Mouse (Mus musculus): ENCODE results near the gene Gm13285.
"Not testable (repeated sequence)": the region's sequence is repeated elsewhere in the genome, so short reads cannot be mapped to it uniquely, and the experiment has no call there.

DNA sequence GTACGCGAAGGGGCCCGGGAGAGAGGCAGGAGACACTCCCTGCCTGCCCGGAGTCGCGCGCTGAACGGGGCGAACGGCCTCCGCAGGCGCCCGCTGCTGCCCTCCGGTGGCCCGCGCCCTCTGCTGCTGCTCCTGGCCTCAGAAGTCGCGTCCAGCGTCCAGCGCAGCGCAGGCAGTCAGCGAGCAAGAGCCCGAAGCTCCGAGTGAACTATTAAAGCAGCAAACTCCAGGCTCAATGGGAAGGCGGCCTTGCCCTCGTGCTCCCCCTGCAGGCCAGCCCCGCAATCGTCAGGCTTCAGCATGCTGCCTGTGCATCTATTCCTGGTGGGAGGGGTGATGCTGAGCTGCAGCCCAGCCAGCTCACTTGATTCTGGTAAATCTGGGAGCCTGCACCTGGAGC is 2.4 kb upstream of the Gm13285 start, which contains the start of gene Gm13279:
- not testable (repeated sequence) for TF ChIP-seq CTCF (IDR thresholded peaks at IDR 0.05; ENCODE audit: low read depth, low read length); POLR2A (IDR thresholded peaks at IDR 0.05; ENCODE audit: borderline replicate concordance, low read depth, low read length)
